Mouse (Mus musculus) midbrain, embryonic 12.5 days (tissue): ENCODE data around the gene Gm14399. TPM values are rescaled to one million over a fixed set of nuclear protein-coding genes. Genes with fewer than 3 reads are reported as not detected.
"Not testable (repeated sequence)": the region's sequence is repeated elsewhere in the genome, so short reads cannot be mapped to it uniquely, and the experiment has no call there.

Experiments
- ATAC-seq: fragments of 200-750 bp; cut with Nextera tagmentation; 2 replicates; pipeline ENCODE4 v1.8.0; 2017; ENCODE audit warnings: low read depth, moderate TSS enrichment, moderate library complexity; ENCODE audit not compliant: low FRiP score
- H3K27ac ChIP-seq: fragments of 300-500 bp; sonication (generic); replicated peaks from 2 replicates; pipeline ENCODE4 v1.5.1; 2016; ENCODE audit warnings: mild to moderate bottlenecking
- H3K27me3 ChIP-seq: fragments of 300-500 bp; sonication (generic); 2 replicates; pipeline ENCODE4 v1.6.1; 2016; ENCODE audit warnings: mild to moderate bottlenecking
- H3K36me3 ChIP-seq: fragments of 300-500 bp; sonication (generic); 2 replicates; pipeline ENCODE4 v1.6.1; 2016
- H3K4me1 ChIP-seq: fragments of 300-500 bp; sonication (generic); 2 replicates; pipeline ENCODE4 v1.6.1; 2016
- H3K4me2 ChIP-seq: fragments of 300-500 bp; sonication (generic); replicated peaks from 2 replicates; pipeline ENCODE4 v1.6.1; 2016; ENCODE audit warnings: mild to moderate bottlenecking, moderate library complexity
- H3K4me3 ChIP-seq: fragments of 300-500 bp; sonication (generic); 2 replicates; pipeline ENCODE4 v1.5.1; 2016; ENCODE audit warnings: mild to moderate bottlenecking
- H3K9ac ChIP-seq: fragments of 300-500 bp; sonication (generic); replicated peaks from 2 replicates; pipeline ENCODE4 v1.6.1; 2016; ENCODE audit warnings: mild to moderate bottlenecking, moderate library complexity
- H3K9me3 ChIP-seq: fragments of 300-500 bp; sonication (generic); 2 replicates; pipeline ENCODE4 v1.6.1; 2016; ENCODE audit warnings: mild to moderate bottlenecking
- WGBS: fragments of 180-500 bp; shearing (Covaris S2); methylation state at CpG from one replicate; pipeline ENCODE4 v1.1.7; 2016; 5-methylcytosine and 5-hydroxymethylcytosine counted together
- polyA plus RNA-seq: library from polyadenylated mRNA; unstranded; fragments of >200 nt; fragmentation: Nextera tagmentation; extraction: Ambion mirVana; gene quantifications from 2 replicates; pipeline ENCODE4 v1.2.1, GENCODE M21; 2016

Gene Gm14399
- polyA plus RNA-seq, 1 experiment from 2014 or later: 4.0 TPM

GRCm38 (mm10) chr2:175141118-175141992 is 457 bp downstream of the Gm14399 start:
- H3K27ac ChIP-seq, H3K9me3 ChIP-seq, H3K27me3 ChIP-seq, H3K4me1 ChIP-seq, ATAC-seq, H3K36me3 ChIP-seq: not testable (repeated sequence)
- peak overlapping the region; percentile 46 for H3K4me2 ChIP-seq
- 5% methylated on average over 25 of the region's 25 CpGs for WGBS
- peak overlapping the region; percentile 46 for H3K4me3 ChIP-seq
- peak overlapping the region; percentile 47; the same call in 1 of the 2 replicates for H3K9ac ChIP-seq

- not testable (repeated sequence) for H3K9me3 ChIP-seq, H3K9ac ChIP-seq, H3K27ac ChIP-seq, H3K27me3 ChIP-seq, H3K4me3 ChIP-seq, H3K4me2 ChIP-seq, ATAC-seq, H3K4me1 ChIP-seq, H3K36me3 ChIP-seq
These were observed 1.2 kb downstream of the Gm14399 start for GRCm38 (mm10) chr2:175140624-175141023.

Other genes starting within 250 kb of the Gm14399 start
- gene Gm14444, start 131.8 kb downstream of the Gm14399 start, polyA plus RNA-seq: not detected in 2 replicates
- gene Gm14393, start 74.2 kb downstream of the Gm14399 start, polyA plus RNA-seq: 0.89 and 1.2 TPM in 2 replicates
- 0.83 and 0.92 TPM in 2 replicates for gene Gm14443, start 33.9 kb upstream of the Gm14399 start, polyA plus RNA-seq
- 5.8 and 5.9 TPM in 2 replicates for gene Gm14391, start 64.9 kb upstream of the Gm14399 start, polyA plus RNA-seq
- gene Gm14440, start 133.1 kb upstream of the Gm14399 start, polyA plus RNA-seq: 4.7 and 5.7 TPM in 2 replicates
- 19.2 and 20.1 TPM in 2 replicates for gene Gm4631, start 196.2 kb upstream of the Gm14399 start, polyA plus RNA-seq
- 5.9 and 6.8 TPM in 2 replicates for gene Zfp968, start 230.4 kb upstream of the Gm14399 start, polyA plus RNA-seq